Mouse (Mus musculus) liver, embryonic 14.5 days (tissue): ENCODE data around the gene Hcfc1r1. TPM values are rescaled to one million over a fixed set of nuclear protein-coding genes. Genes with fewer than 3 reads are reported as not detected.

Source experiments
- ATAC-seq: fragments of 200-750 bp; cut with Nextera tagmentation; 2 replicates; pipeline ENCODE4 v1.8.0; 2017; ENCODE audit warnings: moderate number of reproducible peaks, mild to moderate bottlenecking, moderate library complexity; ENCODE audit not compliant: insufficient read depth
- DNase-seq, 3 experiments: peaks; one replicate each; pipeline ENCODE4 v3.0.0-alpha.2; 2012 to 2013; ENCODE audit warnings: low read depth in 3 of 3, low spot score in 3 of 3
- H3K27ac ChIP-seq: fragments of 300-500 bp; sonication (generic); 2 replicates; pipeline ENCODE4 v1.5.1; 2014; ENCODE audit warnings: moderate library complexity, mild to moderate bottlenecking, control low read depth, inconsistent platforms
- H3K27me3 ChIP-seq: fragments of 300-500 bp; sonication (generic); 2 replicates; pipeline ENCODE4 v1.6.1; 2014; ENCODE audit warnings: mild to moderate bottlenecking, low read length, moderate library complexity; ENCODE audit not compliant: control insufficient read depth, insufficient read depth
- H3K36me3 ChIP-seq: fragments of 300-500 bp; sonication (generic); replicated peaks from 2 replicates; pipeline ENCODE4 v1.6.1; 2014; ENCODE audit warnings: low read depth; ENCODE audit not compliant: control insufficient read depth, insufficient read depth
- H3K4me1 ChIP-seq, 2 experiments: fragments of 200-500 bp in 1 of 2; fragments of 300-500 bp in 1 of 2; sonication (generic) in 1 of 2; replicated peaks; 2 replicates each; pipeline ENCODE4 v1.6.1; 2012 to 2014; ENCODE audit warnings: antibody characterized with exemption in 1 of 2, inconsistent platforms in 1 of 2, low read length in 1 of 2; ENCODE audit not compliant: control insufficient read depth in 2 of 2, insufficient read depth in 2 of 2
- H3K4me2 ChIP-seq: fragments of 300-500 bp; sonication (generic); 2 replicates; pipeline ENCODE4 v1.6.1; 2014; ENCODE audit warnings: low read depth, mild to moderate bottlenecking, control low read depth, moderate library complexity
- H3K4me3 ChIP-seq, 2 experiments: fragments of 200-500 bp in 1 of 2; fragments of 300-500 bp in 1 of 2; sonication (generic) in 1 of 2; 2 replicates each; pipeline ENCODE4 v1.5.1; 2012 to 2014; ENCODE audit warnings: low read depth in 2 of 2, low read length in 2 of 2, mild to moderate bottlenecking in 2 of 2, control low read depth in 1 of 2, inconsistent platforms in 1 of 2, moderate library complexity in 1 of 2; ENCODE audit not compliant: insufficient read depth in 1 of 2
- H3K9ac ChIP-seq: fragments of 300-500 bp; sonication (generic); replicated peaks from 2 replicates; pipeline ENCODE4 v1.6.1; 2014; ENCODE audit warnings: mild to moderate bottlenecking, control low read depth, moderate library complexity
- H3K9me3 ChIP-seq: fragments of 300-500 bp; sonication (generic); 2 replicates; pipeline ENCODE4 v1.6.1; 2016; ENCODE audit warnings: low read length, mixed read lengths; ENCODE audit not compliant: control insufficient read depth
- CTCF ChIP-seq: IDR thresholded peaks from 2 replicates; pipeline ENCODE4 v1.5.1; 2016; ENCODE audit warnings: antibody characterized with exemption, low read depth, control low read depth
- EP300 ChIP-seq: IDR thresholded peaks from 2 replicates; pipeline ENCODE4 v1.6.1; 2016; ENCODE audit warnings: antibody characterized with exemption, low read depth
- WGBS: fragments of 180-500 bp; shearing (Covaris S2); extraction: QIAGEN DNeasy Blood & Tissue Kit; methylation state at CpG from one replicate; pipeline ENCODE4 v1.1.7; 2014; ENCODE audit not compliant: insufficient replicate concordance; 5-methylcytosine and 5-hydroxymethylcytosine counted together
- polyA plus RNA-seq, 2 experiments: library from polyadenylated mRNA; depleted of rRNA in 1 of 2; stranded (reverse) in 1 of 2; unstranded in 1 of 2; fragments of >200 nt; fragmentation: Nextera tagmentation in 1 of 2; extraction: Ambion mirVana in 1 of 2; gene quantifications; 2 replicates each; pipeline versions ENCODE4 v1.2.1 to v1.2.3; 2012 to 2014

The Hcfc1r1 gene
- polyA plus RNA-seq, 2 experiments, result 11.3 to 21.0 TPM

GRCm38 (mm10) chr17:23679127-23679835, 5.9 kb downstream of the Hcfc1r1 start, which contains the start of gene Cldn6:
Gene Cldn6, plus strand, starts transcription at chr17:23679249.
- Histone ChIP-seq H3K9ac (no peak within 1 kb of the TSS), H3K4me3 (0 out of 4 replicates have a peak within 1 kb of the TSS, but pooled peaks of 1 of the 2 experiments have one; percentile 3), H3K27me3 (peaks cover 73% of the 10 kb centered on the region), H3K4me2 (peak within 1 kb of the TSS; percentile 32; the same call in 1 of the 2 replicates), H3K9me3 (no peaks in the 10 kb centered on the region), H3K27ac (no peak within 1 kb of the TSS), H3K36me3 (no peaks in the 10 kb centered on the region), H3K4me1 (peaks cover 2 to 13% of the 10 kb centered on the region in 2 experiments; a peak in 2 of 4 replicates)
- WGBS, result 4% methylated on average over 38 of the region's 38 CpGs
- DNase-seq (no peak), ATAC-seq (no peak)
- TF ChIP-seq CTCF (no peak), EP300 (no peak)

- Histone ChIP-seq H3K9me3 (no peaks in the 10 kb centered on the region), H3K27me3 (peaks cover 76% of the 10 kb centered on the region), H3K4me1 (peaks cover 2 to 12% of the 10 kb centered on the region in 2 experiments; a peak in 2 of 4 replicates), H3K27ac (no peak overlapping the region), H3K36me3 (no peaks in the 10 kb centered on the region), H3K4me3 (no peak overlapping the region), H3K4me2 (no peak overlapping the region), H3K9ac (no peak overlapping the region)
- ATAC-seq (no peak), DNase-seq (no peak)
- TF ChIP-seq CTCF, result no peak
- TF ChIP-seq EP300, result no peak
- WGBS, result 36% methylated on average over 9 of the region's 9 CpGs
Measured at GRCm38 (mm10) chr17:23680336-23680735, 6.9 kb downstream of the Hcfc1r1 start.

DNA sequence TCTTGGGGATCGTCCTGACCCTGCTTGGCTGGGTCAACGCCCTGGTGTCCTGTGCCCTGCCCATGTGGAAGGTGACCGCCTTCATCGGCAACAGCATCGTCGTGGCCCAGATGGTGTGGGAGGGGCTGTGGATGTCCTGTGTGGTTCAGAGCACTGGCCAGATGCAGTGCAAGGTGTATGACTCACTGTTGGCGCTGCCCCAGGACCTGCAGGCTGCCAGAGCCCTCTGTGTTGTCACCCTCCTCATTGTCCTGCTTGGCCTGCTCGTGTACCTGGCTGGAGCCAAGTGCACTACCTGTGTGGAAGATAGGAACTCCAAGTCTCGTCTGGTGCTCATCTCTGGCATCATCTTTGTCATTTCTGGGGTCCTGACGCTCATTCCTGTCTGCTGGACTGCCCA, 7.7 kb downstream of the Hcfc1r1 start:
- Histone ChIP-seq H3K4me1 (peaks cover 2 to 7% of the 10 kb centered on the region in 2 experiments; a peak in 2 of 4 replicates), H3K36me3 (no peaks in the 10 kb centered on the region), H3K4me3 (no peak overlapping the region), H3K9me3 (no peaks in the 10 kb centered on the region), H3K9ac (no peak overlapping the region), H3K27me3 (peaks cover 74% of the 10 kb centered on the region), H3K27ac (no peak overlapping the region), H3K4me2 (no peak overlapping the region)
- TF ChIP-seq EP300 (no peak), CTCF (no peak)
- ATAC-seq, result no peak
- WGBS, result 48% methylated on average over 10 of the region's 10 CpGs
- DNase-seq, result no peak

DNA sequence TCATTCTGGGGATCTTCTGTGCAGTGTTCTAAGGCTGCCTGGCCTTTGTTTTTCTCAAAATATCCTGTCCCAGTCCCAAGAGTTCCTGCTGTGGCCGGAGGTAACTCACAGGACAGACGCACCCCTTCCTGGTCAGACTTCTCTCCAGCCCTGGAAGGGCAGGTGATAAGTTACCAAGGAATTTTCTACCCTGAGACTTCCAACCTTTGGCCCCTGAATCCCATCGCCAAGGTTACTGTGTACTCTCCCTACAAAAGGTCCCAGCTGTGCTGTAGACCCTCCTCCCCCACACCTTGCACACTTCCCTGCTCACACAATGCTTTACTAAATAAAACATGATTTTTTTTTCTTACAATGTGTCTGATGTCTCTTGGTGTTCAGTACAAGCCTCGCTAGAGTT, 8.7 kb downstream of the Hcfc1r1 start:
- 34% methylated on average over 4 of the region's 4 CpGs for WGBS
- no peak for DNase-seq
- no peak for ATAC-seq
- no peak overlapping the region for H3K4me3 ChIP-seq
- H3K4me2 ChIP-seq, result no peak overlapping the region
- H3K27me3 ChIP-seq, result peaks cover 65% of the 10 kb centered on the region
- H3K27ac ChIP-seq, result no peak overlapping the region
- H3K9me3 ChIP-seq, result no peaks in the 10 kb centered on the region
- peaks cover 2 to 5% of the 10 kb centered on the region in 2 experiments; a peak in 2 of 4 replicates for H3K4me1 ChIP-seq
- no peaks in the 10 kb centered on the region for H3K36me3 ChIP-seq
- H3K9ac ChIP-seq, result no peak overlapping the region
- TF ChIP-seq CTCF, result no peak
- no peak for TF ChIP-seq EP300

GRCm38 (mm10) chr17:23682530-23682929, 9.1 kb downstream of the Hcfc1r1 start:
- Histone ChIP-seq H3K27me3 (peaks cover 62% of the 10 kb centered on the region), H3K9me3 (no peaks in the 10 kb centered on the region), H3K4me3 (no peak overlapping the region), H3K4me1 (peaks cover 2 to 4% of the 10 kb centered on the region in 2 experiments; a peak in 2 of 4 replicates), H3K36me3 (no peaks in the 10 kb centered on the region), H3K4me2 (no peak overlapping the region), H3K27ac (no peak overlapping the region), H3K9ac (no peak overlapping the region)
- ATAC-seq (no peak), DNase-seq (no peak)
- TF ChIP-seq CTCF (no peak), EP300 (no peak)
- WGBS, result 47% methylated on average over 3 of the region's 3 CpGs
